Mouse (Mus musculus): ENCODE measurements around the gene Eml5.

The Eml5 gene

DNA sequence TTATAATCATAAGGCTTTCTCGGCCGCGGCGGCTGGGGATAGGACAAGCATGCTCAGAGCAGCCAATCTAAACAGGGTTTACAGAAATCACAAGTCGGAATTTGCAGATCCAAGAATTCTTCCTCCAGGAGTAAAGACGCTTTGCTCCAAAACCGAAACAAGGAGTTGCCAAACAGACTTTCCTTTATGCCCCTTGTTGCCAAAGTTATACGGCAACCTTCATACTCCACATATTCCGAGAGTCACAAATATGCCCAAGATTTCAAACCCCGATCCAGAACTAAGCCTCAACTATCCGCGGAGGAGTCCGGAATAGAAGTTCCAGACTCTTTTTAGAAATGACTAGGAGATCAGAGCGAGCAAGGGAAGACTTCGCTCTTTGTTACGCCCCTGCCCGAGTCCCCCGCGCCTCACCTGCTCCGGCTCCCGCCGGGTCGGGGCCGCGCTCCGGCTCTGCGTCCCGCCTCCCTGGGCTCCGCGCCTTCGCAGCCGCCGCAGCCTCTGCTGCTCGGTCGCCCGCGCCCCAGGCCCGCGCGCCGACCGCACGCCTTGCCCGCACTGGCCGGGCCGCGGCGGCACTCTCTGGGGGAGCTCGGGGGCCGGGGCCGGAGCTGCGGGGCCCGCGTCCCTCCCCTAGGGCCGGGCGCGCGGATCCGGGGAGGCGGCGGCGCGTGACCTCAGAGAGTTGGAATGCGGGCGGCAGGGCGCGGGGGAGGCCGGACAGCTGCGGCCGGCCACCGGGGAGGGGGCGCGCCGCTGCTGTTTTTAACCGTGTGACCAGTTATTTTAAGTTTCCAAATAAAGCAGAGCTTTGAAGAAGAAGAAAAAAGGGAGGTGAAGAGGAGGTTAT lies 164.1 kb downstream of the Eml5 start, which contains the start of gene Ptpn21:
Gene Ptpn21, minus strand, starts transcription at position 455 of the 850 bp plus-strand sequence.
- DNase-seq (ENCODE audit: low spot score in 2 of 2): no peak
